Mouse (Mus musculus): Measurements from ENCODE around the gene Slc31a1. TPM values are rescaled to one million over a fixed set of nuclear protein-coding genes. Genes with fewer than 3 reads are reported as not detected.

Slc31a1 gene
- polyA plus RNA-seq, 1 experiment from 2014 or later = 48.9 TPM

DNA sequence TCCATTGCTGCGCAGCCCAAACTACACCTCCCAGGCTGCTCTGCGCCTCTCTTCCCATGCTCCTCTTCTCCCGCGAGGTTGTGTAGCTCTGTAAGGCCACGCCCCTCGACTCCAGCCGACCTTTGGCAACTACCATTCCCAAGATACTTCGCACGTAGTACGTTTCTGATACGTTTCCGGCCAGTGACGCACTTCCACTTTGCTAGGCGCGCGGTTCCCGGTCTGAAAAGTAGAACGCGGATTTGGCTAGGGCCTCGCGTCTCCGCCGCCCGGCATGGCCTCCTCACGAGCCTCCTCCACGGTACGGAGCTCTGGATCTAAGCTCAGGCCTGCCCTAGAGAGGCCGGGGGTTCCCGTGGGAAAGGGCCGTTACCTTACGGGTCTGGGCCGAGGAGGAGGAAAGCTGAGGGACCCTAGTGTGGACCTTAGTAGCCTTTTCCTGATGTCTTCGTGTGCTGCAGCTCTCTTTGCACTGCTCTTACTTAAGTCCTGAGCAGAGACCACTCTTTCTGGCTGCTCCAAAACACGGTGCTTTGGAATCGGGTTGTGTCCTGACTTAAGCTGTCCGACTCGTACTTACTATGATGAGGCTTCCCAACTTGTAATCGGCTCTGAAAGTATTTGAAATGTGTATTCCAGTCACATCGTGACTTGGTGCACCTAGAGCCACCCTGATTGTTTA is 48.2 kb downstream of the Slc31a1 start, which contains the start of the genes Cdc26 and Prpf4:
TSS of gene Cdc26 (minus strand) at position 42 of the 682 bp plus-strand sequence.
TSS of gene Prpf4 (plus strand) at position 197 of the 682 bp plus-strand sequence.
- Histone ChIP-seq H3K36me3 (replicated peaks; ENCODE audit: control insufficient read depth, insufficient read depth) (peaks cover 34% of the 10 kb centered on the region), H3K4me2 (replicated peaks) (peak within 1 kb of the TSS; percentile 53), H3K27me3 (ENCODE audit: control insufficient read depth, insufficient read depth, low read length) (no peaks in the 10 kb centered on the region), H3K4me1 (replicated peaks; ENCODE audit: control insufficient read depth, insufficient read depth, low read length) (peaks cover 27% of the 10 kb centered on the region; the same call in 1 of the 2 replicates), H3K9me3 (ENCODE audit: control insufficient read depth, low read length) (no peaks in the 10 kb centered on the region), H3K9ac (peak within 1 kb of the TSS; percentile 77), H3K27ac (peak within 1 kb of the TSS; percentile 82), H3K4me3 (replicated peaks; ENCODE audit: low read length) (peak within 1 kb of the TSS; percentile 74)
- DNase-seq (ENCODE audit: low spot score) = peak; percentile 100
- peak; percentile 99 for ATAC-seq (ENCODE audit: low FRiP score)
- WGBS = under 1% methylated on average over 39 of the region's 39 CpGs

GRCm38 (mm10) chr4:62409615-62410014 is 49.1 kb downstream of the Slc31a1 start:
- no peak for DNase-seq (ENCODE audit: low spot score)
- WGBS = 46% methylated on average over 6 of the region's 6 CpGs
- no peak overlapping the region for H3K27ac ChIP-seq

GRCm38 (mm10) chr4:62410325-62410724 is 49.8 kb downstream of the Slc31a1 start:
- DNase-seq (ENCODE audit: low spot score) (no peak), ATAC-seq (ENCODE audit: low FRiP score) (no peak)
- Histone ChIP-seq H3K27me3 (ENCODE audit: control insufficient read depth, insufficient read depth, low read length) (no peaks in the 10 kb centered on the region), H3K9me3 (ENCODE audit: control insufficient read depth, low read length) (no peaks in the 10 kb centered on the region), H3K4me3 (replicated peaks; ENCODE audit: low read length) (no peak overlapping the region), H3K36me3 (replicated peaks; ENCODE audit: control insufficient read depth, insufficient read depth) (peaks cover 42% of the 10 kb centered on the region), H3K9ac (no peak overlapping the region), H3K4me1 (replicated peaks; ENCODE audit: control insufficient read depth, insufficient read depth, low read length) (peaks cover 27% of the 10 kb centered on the region; the same call in 1 of the 2 replicates), H3K4me2 (replicated peaks) (peak overlapping the region; percentile 53), H3K27ac (no peak overlapping the region)
- 93% methylated on average over 2 of the region's 2 CpGs for whole genome bisulfite sequencing

More at GRCm38 (mm10) chr4:62409615-62410014, 49.1 kb downstream of the Slc31a1 start:
- no peak for ATAC-seq (ENCODE audit: low FRiP score)
- peak overlapping the region; percentile 74 for H3K4me3 ChIP-seq (replicated peaks; ENCODE audit: low read length)
- H3K4me2 ChIP-seq (replicated peaks) = peak overlapping the region; percentile 53
- no peaks in the 10 kb centered on the region for H3K27me3 ChIP-seq (ENCODE audit: control insufficient read depth, insufficient read depth, low read length)
- H3K36me3 ChIP-seq (replicated peaks; ENCODE audit: control insufficient read depth, insufficient read depth) = peaks cover 35% of the 10 kb centered on the region
- no peaks in the 10 kb centered on the region for H3K9me3 ChIP-seq (ENCODE audit: control insufficient read depth, low read length)
- peaks cover 27% of the 10 kb centered on the region; the same call in 1 of the 2 replicates for H3K4me1 ChIP-seq (replicated peaks; ENCODE audit: control insufficient read depth, insufficient read depth, low read length)
- H3K9ac ChIP-seq = peak overlapping the region; percentile 77

DNA sequence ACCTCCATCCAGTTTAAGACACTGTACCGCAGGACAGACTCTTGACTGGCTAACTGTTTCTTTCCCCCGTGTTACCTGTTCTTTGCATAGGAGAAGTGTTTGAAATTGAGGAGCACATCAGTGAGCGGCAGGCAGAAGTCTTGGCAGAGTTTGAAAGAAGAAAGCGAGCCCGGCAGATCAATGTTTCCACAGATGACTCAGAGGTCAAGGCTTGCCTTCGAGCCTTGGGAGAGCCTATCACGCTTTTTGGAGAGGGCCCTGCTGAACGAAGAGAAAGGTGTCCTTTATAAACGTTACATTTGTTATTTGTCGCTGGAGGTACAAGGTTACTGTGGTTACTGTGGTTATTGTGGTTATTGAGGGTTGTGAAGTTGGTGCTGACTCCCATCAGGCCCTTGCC is 51.1 kb downstream of the Slc31a1 start:
- peaks cover 19% of the 10 kb centered on the region; the same call in 1 of the 2 replicates for H3K4me1 ChIP-seq (replicated peaks; ENCODE audit: control insufficient read depth, insufficient read depth, low read length)
- DNase-seq (ENCODE audit: low spot score) = no peak
- no peak for ATAC-seq (ENCODE audit: low FRiP score)
- peaks cover 55% of the 10 kb centered on the region for H3K36me3 ChIP-seq (replicated peaks; ENCODE audit: control insufficient read depth, insufficient read depth)
- 95% methylated on average over 10 of the region's 10 CpGs for WGBS
- no peak overlapping the region for H3K4me3 ChIP-seq (replicated peaks; ENCODE audit: low read length)
- H3K27ac ChIP-seq = no peak overlapping the region
- H3K9ac ChIP-seq = no peak overlapping the region
- no peak overlapping the region for H3K4me2 ChIP-seq (replicated peaks)
- no peaks in the 10 kb centered on the region for H3K27me3 ChIP-seq (ENCODE audit: control insufficient read depth, insufficient read depth, low read length)
- H3K9me3 ChIP-seq (ENCODE audit: control insufficient read depth, low read length) = no peaks in the 10 kb centered on the region

- H3K27ac ChIP-seq = no peak overlapping the region
- H3K4me2 ChIP-seq (replicated peaks) = no peak overlapping the region
- H3K9ac ChIP-seq = no peak overlapping the region
- no peak overlapping the region for H3K4me3 ChIP-seq (replicated peaks; ENCODE audit: low read length)
- 91% methylated on average over 8 of the region's 8 CpGs for WGBS
- no peaks in the 10 kb centered on the region for H3K4me1 ChIP-seq (replicated peaks; ENCODE audit: control insufficient read depth, insufficient read depth, low read length)
- peaks cover 100% of the 10 kb centered on the region for H3K36me3 ChIP-seq (replicated peaks; ENCODE audit: control insufficient read depth, insufficient read depth)
- no peak for ATAC-seq (ENCODE audit: low FRiP score)
- DNase-seq (ENCODE audit: low spot score) = no peak
- no peaks in the 10 kb centered on the region for H3K9me3 ChIP-seq (ENCODE audit: control insufficient read depth, low read length)
- H3K27me3 ChIP-seq (ENCODE audit: control insufficient read depth, insufficient read depth, low read length) = no peaks in the 10 kb centered on the region
Observed at GRCm38 (mm10) chr4:62418448-62418847, 57.9 kb downstream of the Slc31a1 start.

DNA sequence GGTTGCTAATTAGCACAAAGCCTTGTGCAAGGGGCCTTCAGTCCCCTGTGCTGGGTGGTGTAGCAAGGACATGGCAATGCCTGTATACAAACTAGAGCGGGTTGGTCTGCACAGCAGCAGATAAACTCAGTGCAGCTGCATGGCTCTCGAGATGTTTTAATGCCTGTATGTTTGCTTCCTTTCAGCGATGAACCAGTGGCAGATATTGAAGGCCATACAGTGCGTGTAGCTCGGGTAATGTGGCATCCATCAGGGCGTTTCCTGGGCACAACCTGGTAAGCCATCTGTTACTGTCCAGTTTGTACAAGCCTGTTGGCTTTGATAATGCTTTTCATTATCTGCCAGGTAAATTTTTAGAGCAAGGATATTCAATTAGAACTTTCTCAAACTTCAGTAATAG is 58.6 kb downstream of the Slc31a1 start:
- ATAC-seq (ENCODE audit: low FRiP score) = no peak
- Histone ChIP-seq H3K4me3 (replicated peaks; ENCODE audit: low read length) (no peak overlapping the region), H3K36me3 (replicated peaks; ENCODE audit: control insufficient read depth, insufficient read depth) (peaks cover 100% of the 10 kb centered on the region), H3K9ac (no peak overlapping the region), H3K9me3 (ENCODE audit: control insufficient read depth, low read length) (no peaks in the 10 kb centered on the region), H3K27me3 (ENCODE audit: control insufficient read depth, insufficient read depth, low read length) (no peaks in the 10 kb centered on the region), H3K27ac (no peak overlapping the region), H3K4me1 (replicated peaks; ENCODE audit: control insufficient read depth, insufficient read depth, low read length) (no peaks in the 10 kb centered on the region), H3K4me2 (replicated peaks) (no peak overlapping the region)
- WGBS = 98% methylated on average over 6 of the region's 6 CpGs
- DNase-seq (ENCODE audit: low spot score) = no peak

GRCm38 (mm10) chr4:62425891-62426290 is 65.4 kb downstream of the Slc31a1 start:
- ATAC-seq (ENCODE audit: low FRiP score) = no peak

GRCm38 (mm10) chr4:62427978-62428758 is 67.6 kb downstream of the Slc31a1 start:
- no peak overlapping the region for H3K4me3 ChIP-seq (replicated peaks; ENCODE audit: low read length)
- ATAC-seq (ENCODE audit: low FRiP score) (no peak), DNase-seq (ENCODE audit: low spot score) (no peak)
- no peak overlapping the region for H3K27ac ChIP-seq
- H3K9ac ChIP-seq = no peak overlapping the region
- WGBS = 83% methylated on average over 17 of the region's 17 CpGs
- H3K36me3 ChIP-seq (replicated peaks; ENCODE audit: control insufficient read depth, insufficient read depth) = peaks cover 29% of the 10 kb centered on the region
- no peaks in the 10 kb centered on the region for H3K27me3 ChIP-seq (ENCODE audit: control insufficient read depth, insufficient read depth, low read length)
- H3K4me2 ChIP-seq (replicated peaks) = no peak overlapping the region
- H3K9me3 ChIP-seq (ENCODE audit: control insufficient read depth, low read length) = no peaks in the 10 kb centered on the region
- no peaks in the 10 kb centered on the region for H3K4me1 ChIP-seq (replicated peaks; ENCODE audit: control insufficient read depth, insufficient read depth, low read length)

More at GRCm38 (mm10) chr4:62425891-62426290, 65.4 kb downstream of the Slc31a1 start:
- peaks cover 52% of the 10 kb centered on the region for H3K36me3 ChIP-seq (replicated peaks; ENCODE audit: control insufficient read depth, insufficient read depth)
- H3K4me3 ChIP-seq (replicated peaks; ENCODE audit: low read length) = no peak overlapping the region
- H3K27ac ChIP-seq = no peak overlapping the region
- 95% methylated on average over 4 of the region's 4 CpGs for WGBS
- DNase-seq (ENCODE audit: low spot score) = no peak
- H3K27me3 ChIP-seq (ENCODE audit: control insufficient read depth, insufficient read depth, low read length) = no peaks in the 10 kb centered on the region
- H3K4me2 ChIP-seq (replicated peaks) = no peak overlapping the region
- no peak overlapping the region for H3K9ac ChIP-seq
- no peaks in the 10 kb centered on the region for H3K9me3 ChIP-seq (ENCODE audit: control insufficient read depth, low read length)
- H3K4me1 ChIP-seq (replicated peaks; ENCODE audit: control insufficient read depth, insufficient read depth, low read length) = no peaks in the 10 kb centered on the region

GRCm38 (mm10) chr4:62429616-62430015 is 69.1 kb downstream of the Slc31a1 start:
- DNase-seq (ENCODE audit: low spot score) (no peak), ATAC-seq (ENCODE audit: low FRiP score) (no peak)
- H3K4me2 ChIP-seq (replicated peaks) = no peak overlapping the region
- no peak overlapping the region for H3K9ac ChIP-seq
- 91% methylated on average over 9 of the region's 9 CpGs for WGBS
- no peak overlapping the region for H3K27ac ChIP-seq
- H3K27me3 ChIP-seq (ENCODE audit: control insufficient read depth, insufficient read depth, low read length) = no peaks in the 10 kb centered on the region
- H3K9me3 ChIP-seq (ENCODE audit: control insufficient read depth, low read length) = no peaks in the 10 kb centered on the region
- H3K4me3 ChIP-seq (replicated peaks; ENCODE audit: low read length) = no peak overlapping the region
- H3K4me1 ChIP-seq (replicated peaks; ENCODE audit: control insufficient read depth, insufficient read depth, low read length) = no peaks in the 10 kb centered on the region
- H3K36me3 ChIP-seq (replicated peaks; ENCODE audit: control insufficient read depth, insufficient read depth) = peaks cover 15% of the 10 kb centered on the region
